Mouse (Mus musculus) embryo, embryonic 10 days (tissue): ENCODE data around the gene Rnf167.

ENCODE experiments used
- DNase-seq: peaks from one replicate; pipeline ENCODE4 v3.0.0-alpha.2; 2015; ENCODE audit warnings: low spot score

Rnf167 gene

GRCm38 (mm10) chr11:70678092-70678491 lies 31.1 kb downstream of the Rnf167 start:
- DNase-seq: no peak

DNA sequence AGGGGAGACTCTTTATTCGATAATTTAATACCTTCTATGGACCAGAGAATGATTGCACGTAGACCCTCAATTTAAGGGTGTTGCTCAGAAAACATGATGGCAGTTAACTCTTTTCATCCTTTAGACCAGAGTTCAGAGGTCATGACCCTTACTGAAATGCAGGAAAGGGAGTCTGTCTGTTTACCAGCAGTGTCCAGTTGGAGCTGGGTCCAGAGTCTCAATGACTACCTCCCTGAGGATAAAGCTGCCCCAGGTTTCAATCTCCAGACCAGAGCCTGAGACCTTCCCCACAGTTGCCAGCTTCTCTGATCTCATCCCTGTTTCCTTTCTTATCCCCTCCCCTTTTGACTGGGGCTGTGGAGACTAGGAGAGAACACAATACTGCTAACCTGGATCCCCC lies 31.5 kb downstream of the Rnf167 start:
- no peak for DNase-seq

DNA sequence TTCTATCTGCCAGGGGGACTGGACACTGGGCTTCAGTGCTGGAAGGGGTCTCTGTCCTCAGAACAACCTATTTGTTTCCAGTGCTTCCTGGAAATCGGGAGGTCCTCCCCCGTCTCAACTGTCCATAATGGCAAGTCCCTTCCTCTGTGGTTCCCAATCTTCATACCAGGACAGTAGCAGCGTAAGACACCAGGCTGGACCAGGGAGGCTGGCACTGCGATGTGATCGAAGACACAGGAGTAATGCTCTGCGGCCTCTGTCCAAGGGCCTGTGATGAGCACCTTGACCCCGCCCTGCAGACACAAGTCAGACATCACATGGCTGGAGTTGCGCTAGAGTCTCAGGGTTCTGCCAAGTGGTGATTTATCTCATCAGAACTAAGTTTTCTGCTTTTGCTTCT lies 32.3 kb downstream of the Rnf167 start:
- no peak for DNase-seq

GRCm38 (mm10) chr11:70679894-70680293 lies 32.9 kb downstream of the Rnf167 start:
- no peak for DNase-seq

GRCm38 (mm10) chr11:70681170-70681569 lies 34.1 kb downstream of the Rnf167 start:
- no peak for DNase-seq

DNA sequence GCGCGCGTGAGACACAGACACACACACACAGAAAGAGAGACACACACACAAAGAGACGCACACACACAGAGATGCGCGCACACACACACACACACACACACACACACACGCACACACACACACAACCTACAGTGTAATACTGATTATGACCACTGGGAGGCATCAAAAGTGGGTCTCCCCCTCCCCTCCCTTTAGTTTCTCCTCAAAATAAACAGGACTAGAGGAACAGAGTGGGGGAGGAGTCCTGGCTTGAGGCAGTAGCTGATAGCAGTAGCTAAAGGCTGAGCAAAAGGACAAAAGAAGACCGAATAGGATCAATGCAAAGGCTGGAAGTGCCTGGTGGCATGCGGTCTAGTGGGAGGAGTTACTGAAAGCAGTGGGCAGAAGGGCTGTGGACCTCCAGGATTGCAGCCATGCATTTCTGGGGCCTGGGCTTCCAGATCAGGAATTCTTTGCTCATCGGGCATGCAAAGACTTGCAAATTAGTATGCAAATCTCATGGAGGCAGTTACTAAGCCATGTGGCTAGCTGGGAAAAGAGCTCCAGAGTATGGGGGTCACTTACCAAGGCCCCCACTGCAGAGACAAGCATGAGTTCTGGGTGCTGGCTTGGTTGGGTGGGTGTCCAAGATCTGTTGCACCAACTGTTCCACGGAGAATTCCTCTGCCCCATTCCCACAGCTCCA lies 35.0 kb downstream of the Rnf167 start:
- DNase-seq: peak; percentile 86

DNA sequence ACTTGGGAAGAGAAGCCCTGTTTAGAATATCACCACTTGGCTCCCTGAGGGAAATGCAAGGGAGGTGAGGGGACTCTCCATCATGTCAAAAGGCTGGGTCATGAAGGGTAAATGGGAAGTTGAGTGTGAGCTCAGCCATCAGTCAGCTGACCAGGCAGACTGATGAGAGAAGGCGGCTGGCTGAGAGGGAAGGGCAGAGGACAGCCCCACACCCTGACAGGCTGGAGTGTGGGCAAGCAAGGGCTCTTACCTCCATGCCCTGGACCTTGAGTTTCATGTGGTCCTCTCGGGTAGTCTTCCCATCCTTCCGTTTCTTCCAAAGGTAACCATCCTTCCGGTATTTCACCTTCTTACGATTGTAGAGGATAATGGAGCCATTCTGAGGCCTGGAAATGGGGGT lies 36.6 kb downstream of the Rnf167 start:
- DNase-seq: no peak

GRCm38 (mm10) chr11:70686901-70687566 lies 40.0 kb downstream of the Rnf167 start:
- peak; percentile 49 for DNase-seq

- DNase-seq: peak; percentile 93
Measured at GRCm38 (mm10) chr11:70687601-70688199, 40.7 kb downstream of the Rnf167 start, which contains the start of gene Camta2. Gene Camta2, minus strand, starts transcription at chr11:70688105.

DNA sequence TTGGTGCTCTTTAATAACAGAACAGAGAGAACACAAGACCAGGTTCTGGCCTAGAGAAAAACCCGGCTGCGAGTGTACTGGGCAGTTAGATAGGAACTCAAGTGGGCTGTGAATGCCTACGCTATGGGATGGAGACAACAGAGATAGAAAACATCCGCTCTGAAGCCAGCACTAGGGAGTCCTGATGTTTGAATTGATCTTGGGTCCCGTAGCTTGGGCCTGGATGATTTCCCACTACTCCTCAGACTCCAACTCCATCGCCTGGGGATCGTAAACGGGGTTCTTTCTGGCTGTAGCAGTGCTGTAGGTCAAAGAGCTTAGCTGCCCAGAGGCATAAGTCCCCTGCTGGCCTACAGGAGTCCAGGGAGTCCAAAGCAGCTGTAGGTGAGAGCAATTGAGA lies 41.3 kb downstream of the Rnf167 start:
- no peak for DNase-seq

- DNase-seq: no peak
Measured at GRCm38 (mm10) chr11:70689578-70689977, 42.5 kb downstream of the Rnf167 start.

GRCm38 (mm10) chr11:70693504-70693903 lies 46.5 kb downstream of the Rnf167 start:
- no peak for DNase-seq

GRCm38 (mm10) chr11:70697376-70697775 lies 50.3 kb downstream of the Rnf167 start:
- DNase-seq: no peak

GRCm38 (mm10) chr11:70699051-70699450 lies 52.0 kb downstream of the Rnf167 start:
- no peak for DNase-seq

DNA sequence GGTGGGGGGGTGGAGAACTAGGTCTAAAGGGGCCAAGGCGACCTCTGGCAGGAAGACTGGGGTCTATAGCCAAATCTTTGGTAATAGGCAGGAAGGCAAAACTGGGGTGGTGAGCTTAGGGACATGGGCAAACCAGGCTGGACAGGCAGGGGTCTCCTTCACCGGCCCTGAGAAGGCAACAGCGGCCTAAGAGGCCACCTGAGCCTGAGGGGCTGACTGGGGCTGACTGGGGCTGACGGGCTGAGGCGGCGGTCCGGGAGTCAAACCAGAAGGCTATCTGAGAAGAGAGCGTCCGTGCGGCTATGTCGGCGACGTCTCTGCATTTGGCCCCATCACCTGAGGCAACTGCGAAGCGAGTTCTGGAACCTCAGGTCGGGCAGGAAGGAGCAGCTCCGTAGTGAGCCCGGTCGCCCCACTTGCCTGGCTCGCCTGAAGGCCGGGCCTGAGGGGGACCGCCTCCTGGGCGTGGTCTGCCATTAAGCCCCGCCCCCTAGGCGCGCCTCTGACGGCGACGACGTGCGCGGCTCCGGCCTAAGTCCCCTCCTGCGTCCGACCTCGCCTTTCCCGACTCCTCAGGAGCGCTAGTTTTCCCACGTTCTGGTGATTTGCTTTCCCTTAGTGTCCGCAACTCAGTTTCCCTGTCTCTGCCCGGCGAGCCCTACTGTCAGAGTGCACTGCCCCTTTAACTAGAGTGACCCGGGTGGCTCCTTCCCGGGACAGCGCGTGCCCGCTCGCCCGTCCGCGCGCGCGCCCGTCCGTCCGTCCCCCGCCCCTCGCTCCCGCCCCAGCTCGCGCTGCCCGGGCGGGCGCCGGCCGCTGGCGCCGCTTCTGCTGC lies 52.9 kb downstream of the Rnf167 start, which contains the start of the genes Inca1 and Kif1c:
TSS of gene Inca1 (minus strand) at position 434 of the 835 bp plus-strand sequence.
TSS of gene Kif1c (plus strand) at position 827 of the 835 bp plus-strand sequence.
- DNase-seq: peak; percentile 93

DNA sequence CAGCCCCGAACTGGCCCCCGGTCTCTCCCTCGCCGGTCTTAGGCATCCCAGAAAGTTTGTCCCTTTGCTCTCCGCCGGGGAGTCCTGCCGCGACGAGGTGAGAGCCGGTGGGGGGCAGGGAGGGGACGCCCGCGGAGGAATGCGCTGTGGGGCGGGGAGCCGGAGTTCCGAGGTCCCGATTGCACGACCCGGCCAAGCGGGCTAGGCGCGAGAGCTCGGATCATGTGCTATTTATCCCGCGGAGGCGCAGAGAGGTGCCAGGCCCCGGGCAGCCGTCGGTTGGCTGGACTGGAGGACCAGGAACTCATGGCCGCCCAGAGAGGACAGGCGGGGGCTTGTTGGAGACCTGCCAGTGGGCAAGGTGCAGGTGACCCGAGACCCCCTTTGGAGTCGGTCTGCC lies 53.6 kb downstream of the Rnf167 start:
- DNase-seq: peak; percentile 54
